Mouse (Mus musculus) thymus, postnatal 36 days (tissue): Measurements from ENCODE around the gene St6galnac6.

Source experiments
- DNase-seq, 2 experiments: peaks; one replicate each; pipeline ENCODE4 v3.0.0; 2022; ENCODE audit warnings: mixed read lengths in 2 of 2

Gene St6galnac6

GRCm38 (mm10) chr2:32585149-32585714, 14.3 kb upstream of the St6galnac6 start:
- DNase-seq, result no peak

GRCm38 (mm10) chr2:32586871-32587351, 12.6 kb upstream of the St6galnac6 start, which contains the start of gene St6galnac4:
St6galnac4 (plus strand) TSS chr2:32587095.
- peak; percentile 92 for DNase-seq

- peak in 1 of 2 experiments; percentile 45 for DNase-seq
These were observed 11.7 kb upstream of the St6galnac6 start for GRCm38 (mm10) chr2:32587731-32588321.

DNA sequence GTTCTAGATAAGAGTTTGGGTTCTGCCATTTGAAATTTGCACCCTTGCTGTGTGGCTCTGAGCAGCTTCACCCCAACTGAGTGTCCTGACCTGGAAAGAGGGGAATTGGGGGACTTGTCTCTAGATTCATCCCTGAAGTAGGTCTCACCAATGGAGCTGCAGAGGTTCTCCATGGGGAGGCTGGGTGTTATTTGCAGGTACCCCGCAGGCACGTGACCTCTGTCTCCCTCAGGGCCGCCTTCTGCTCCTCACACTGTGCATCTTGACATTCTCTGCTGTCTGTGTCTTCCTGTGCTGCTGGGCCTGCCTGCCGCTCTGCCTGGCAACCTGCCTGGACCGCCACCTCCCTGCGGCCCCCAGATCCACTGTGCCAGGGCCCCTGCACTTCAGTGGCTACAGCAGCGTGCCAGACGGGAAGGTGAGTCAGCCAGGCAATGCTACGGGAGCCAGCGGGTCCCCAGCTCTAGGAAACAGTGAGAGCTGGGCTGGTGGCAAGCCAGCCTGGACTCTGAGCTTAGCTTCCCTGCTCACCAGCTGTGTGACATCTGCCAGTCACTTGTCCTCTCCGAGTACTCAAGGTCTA, 10.2 kb upstream of the St6galnac6 start:
- no peak for DNase-seq

GRCm38 (mm10) chr2:32590224-32590623, 9.3 kb upstream of the St6galnac6 start:
- DNase-seq, result no peak

GRCm38 (mm10) chr2:32591249-32591648, 8.3 kb upstream of the St6galnac6 start:
- no peak for DNase-seq

DNA sequence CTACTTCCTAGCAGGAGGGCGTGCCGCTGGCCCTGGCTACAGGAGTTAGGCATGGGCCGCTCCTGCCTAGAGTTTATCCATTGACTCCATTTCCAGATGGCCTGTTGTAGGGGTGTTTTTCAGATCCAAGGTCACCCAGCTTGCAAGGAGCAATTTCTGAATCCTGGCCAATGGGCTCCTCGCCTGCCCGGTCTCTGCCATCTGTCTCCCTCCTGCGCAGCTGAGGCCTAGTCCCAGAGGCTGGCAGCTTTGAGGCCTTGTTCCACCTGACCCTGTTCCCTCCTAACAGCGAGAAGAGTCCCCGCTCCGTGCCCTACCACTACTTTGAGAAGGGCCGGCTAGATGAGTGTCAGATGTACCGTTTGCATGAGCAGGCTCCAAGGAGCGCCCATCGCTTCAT, 2.8 kb upstream of the St6galnac6 start:
- DNase-seq, result no peak

DNA sequence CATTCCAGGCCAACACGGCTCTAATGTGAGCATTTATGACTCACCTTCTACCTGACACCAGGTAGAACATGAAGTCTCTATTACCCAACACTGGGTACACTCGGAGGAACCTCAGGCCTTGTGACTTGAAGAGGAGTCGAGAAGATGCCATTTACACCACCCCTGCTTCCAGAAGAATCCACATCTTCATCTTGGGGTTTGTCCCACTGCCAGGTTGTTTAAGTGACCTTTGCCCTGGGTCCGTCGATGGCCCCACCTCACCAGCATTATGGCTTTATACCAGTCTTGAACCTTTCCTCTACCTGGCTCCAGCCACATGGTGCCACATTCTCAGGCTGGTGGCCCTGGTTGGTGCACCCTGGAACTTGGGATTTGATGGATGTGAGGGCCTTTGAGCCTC, 2.3 kb upstream of the St6galnac6 start:
- no peak for DNase-seq

GRCm38 (mm10) chr2:32597699-32598098, 1.8 kb upstream of the St6galnac6 start:
- no peak for DNase-seq

- DNase-seq, result no peak
These were observed 1.0 kb upstream of the St6galnac6 start for GRCm38 (mm10) chr2:32598506-32598905.

DNA sequence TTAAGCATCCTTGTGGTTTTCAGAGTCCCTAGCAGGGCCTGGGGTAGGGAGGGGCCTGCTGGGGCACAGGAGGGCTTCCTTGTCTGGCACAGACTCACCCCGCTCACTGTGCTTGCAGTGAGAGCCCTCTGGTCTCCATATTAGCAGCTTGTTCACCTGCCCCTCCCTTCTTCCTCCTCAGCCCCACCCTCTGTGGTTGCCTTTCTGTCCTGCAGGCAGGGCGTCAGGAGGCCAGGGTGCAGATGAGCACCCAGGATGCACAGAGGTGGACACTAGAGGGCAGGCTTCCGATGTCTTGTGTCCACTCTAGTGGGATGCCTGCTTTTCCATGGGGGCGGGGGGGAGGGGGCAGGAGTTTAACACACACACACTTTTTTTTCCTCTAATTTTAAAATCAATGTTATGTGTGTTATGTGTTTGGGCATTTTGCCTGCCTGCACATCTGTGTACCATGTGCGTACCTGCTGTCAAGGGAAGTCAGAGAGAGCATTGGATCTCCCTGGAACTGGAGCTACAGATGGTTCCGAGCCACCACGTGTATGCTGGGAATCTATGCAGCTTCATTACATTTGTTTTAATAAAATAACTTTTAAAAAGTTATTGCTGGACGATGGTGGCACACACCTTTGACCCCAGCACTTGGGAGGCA, 2.0 kb downstream of the St6galnac6 start:
- peak in 1 of 2 experiments; percentile 47 for DNase-seq

DNA sequence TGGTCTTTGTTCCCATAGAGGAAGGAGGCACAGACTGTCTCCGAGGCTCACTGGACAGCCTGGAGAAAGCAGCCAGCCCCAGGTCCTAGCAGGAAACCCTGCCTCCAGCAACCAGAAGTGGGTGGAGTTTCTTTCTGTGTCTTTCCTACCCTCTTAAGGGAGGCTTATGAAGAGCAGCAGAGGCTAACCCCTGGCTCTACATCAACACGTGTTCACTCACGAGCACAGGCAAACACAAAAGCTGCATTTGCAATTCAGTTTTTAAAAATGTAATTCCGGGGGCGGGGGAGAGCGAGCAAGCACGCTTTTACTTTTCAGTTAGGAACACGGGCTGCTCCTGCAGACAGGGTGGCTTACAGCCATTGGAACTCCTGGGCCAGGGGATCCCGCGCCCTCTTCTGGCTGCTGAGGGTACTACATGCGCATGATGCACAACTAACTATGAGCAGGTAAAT, 3.1 kb downstream of the St6galnac6 start:
- DNase-seq, result peak; percentile 82 to 89

DNA sequence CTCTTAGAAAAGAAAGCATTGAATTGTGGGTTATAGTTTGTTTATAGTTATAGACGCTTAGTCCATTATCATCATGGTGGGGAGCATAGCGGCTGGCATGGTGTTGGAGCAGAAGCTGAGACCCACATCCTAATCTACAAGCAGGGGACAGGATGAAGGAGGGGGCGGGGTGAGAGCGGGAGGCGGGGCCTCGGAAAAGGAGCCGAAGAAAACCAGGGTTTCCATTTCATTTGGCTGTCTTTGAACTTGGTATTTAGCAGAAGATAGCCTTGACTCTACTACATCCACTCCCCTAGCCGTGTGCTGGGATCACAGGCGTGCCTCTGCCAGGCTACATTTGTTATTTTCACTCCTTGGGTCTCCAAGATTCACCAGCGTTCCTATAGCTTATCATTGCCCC, 5.1 kb downstream of the St6galnac6 start:
- DNase-seq, result no peak

DNA sequence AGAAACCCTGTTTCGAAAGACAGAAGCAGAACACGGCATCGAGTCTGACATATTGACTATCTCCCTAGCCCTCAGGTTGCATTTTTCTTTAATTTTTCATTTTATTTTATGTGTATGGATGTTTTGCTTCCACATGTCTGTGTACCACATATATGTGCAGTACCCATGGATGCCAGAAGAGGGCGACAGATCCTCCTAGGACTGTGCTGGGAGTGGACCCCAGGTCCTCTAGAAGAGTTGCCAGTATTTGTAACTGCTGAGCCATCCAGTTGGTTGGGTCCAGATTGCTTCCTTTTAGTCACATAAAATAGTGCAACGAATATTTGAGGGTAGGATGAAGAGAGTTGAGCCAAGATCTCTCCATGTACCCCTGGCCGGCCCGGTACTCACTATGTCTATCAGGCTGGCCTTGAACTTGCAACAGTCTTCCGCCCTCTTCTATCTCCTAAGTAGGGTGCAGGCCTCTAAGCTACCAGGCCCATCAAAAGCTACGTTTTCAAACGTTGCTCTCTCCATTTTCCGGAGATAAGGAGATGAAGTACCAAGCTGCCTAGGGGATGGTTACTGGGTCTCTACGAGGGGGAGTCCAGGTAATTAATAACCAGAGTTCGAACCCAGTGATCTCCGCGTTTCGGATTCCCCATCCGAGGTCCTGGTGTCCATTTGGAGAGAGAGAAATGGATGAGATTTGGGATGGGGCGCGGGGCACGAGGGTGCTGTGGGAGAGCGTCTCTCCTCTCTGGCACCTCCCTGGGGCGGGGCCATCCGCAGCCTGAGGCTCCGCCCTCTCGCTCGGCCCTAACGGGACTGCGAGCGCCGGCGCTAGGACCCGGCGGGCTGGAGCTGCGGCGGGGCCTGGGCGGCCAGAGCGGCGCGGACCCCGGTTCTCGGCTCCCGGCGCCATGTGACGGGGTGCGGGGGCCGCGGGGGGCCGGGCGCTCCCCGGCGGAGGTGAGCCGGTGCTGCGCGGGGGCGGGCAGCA, 6.9 kb downstream of the St6galnac6 start:
- peak; percentile 69 to 82 for DNase-seq

- DNase-seq, result no peak
These were observed 7.9 kb downstream of the St6galnac6 start for GRCm38 (mm10) chr2:32607262-32607947.

DNA sequence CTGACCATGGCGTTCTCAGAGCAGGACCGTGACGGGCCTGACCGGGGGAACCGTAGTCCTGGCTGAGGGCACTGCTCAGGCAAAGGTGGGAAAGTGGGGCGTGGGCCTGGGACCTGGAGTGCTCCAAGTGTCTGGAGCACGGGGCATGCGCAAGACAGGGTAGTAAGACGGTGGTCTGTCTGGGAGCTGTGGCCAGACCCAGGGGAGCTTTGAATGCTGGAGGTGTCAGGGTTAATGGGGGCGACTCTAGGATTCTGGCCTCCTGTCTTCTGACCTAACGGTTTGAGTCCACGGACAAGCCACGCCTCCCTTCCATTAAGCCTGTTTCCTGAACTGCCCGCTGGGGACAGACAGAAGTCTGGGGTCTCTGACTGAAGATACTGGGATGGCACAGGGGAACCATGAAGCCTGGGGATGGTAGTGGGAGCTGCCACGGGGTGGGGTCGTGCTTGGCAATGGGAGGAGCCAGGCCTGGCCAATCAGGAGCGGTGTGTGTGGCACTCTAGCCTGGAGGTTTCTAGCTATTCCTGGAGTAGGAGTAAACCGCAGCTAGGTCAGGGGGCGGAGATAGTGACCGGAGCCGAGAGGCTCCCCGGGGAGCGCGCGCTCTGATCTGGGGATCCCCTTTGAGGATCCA, 8.8 kb downstream of the St6galnac6 start:
- no peak for DNase-seq

- no peak for DNase-seq
These were observed 9.4 kb downstream of the St6galnac6 start for GRCm38 (mm10) chr2:32608778-32609435.

- DNase-seq, result peak; percentile 36 to 50
These were observed 11.2 kb downstream of the St6galnac6 start for GRCm38 (mm10) chr2:32610610-32611229.

DNA sequence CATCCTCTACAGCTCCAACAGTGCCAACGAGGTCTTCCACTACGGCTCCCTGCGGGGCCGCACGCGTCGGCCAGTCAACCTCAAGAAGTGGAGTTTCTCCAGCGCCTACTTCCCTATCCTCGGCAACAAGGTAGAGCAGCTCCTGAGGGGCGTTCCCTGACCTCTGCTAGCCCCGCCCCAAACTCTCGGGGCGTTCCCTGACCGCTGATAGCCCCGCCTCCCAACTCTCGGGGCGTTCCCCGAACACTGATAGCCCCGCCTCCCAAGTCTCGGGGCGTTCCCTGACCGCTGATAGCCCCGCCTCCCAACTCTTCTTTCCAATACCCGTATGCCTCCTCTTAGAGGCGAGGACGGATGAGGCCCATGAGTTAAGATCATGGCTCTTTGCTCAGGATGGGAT, 12.8 kb downstream of the St6galnac6 start:
- no peak for DNase-seq

DNA sequence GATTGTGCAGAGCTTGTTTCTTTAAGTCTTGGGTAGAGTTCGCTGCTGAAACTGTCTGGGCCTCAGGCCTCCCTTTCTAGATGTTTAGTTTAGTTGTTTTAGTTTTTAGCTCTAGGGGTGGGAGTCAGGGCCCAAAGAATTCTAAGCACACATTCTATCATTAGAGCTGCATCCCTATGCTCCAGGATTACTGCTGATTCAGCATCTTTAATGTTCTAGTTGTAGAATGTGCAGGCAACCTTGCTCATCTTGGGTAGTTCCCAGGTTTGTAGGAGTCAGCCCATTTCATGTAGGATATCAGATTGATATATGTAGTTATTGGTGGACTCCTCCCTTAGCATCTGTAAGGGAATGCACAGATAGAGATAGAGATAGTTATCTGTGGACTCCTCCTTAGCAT, 17.6 kb downstream of the St6galnac6 start:
- DNase-seq, result no peak
